Mouse (Mus musculus): Measurements from ENCODE around the gene Snrk. TPM values are rescaled to one million over a fixed set of nuclear protein-coding genes. Genes with fewer than 3 reads are reported as not detected.

Gene Snrk
- polyA plus RNA-seq (2021; fragmentation: Nextera tagmentation) = 51.3 and 60.0 TPM in 2 replicates
- long read RNA-seq, experiment 1, full-length matches to known transcripts = 144 of 384 reads
- long read RNA-seq, experiment 1, partial matches to known transcripts = 11 of 384 reads
- long read RNA-seq, experiment 1, other reads (novel, unspliced or antisense) = 229 of 384 reads
- long read RNA-seq, experiment 2, full-length matches to known transcripts = 21 of 74 reads
- long read RNA-seq, experiment 2, partial matches to known transcripts = 26 of 74 reads
- long read RNA-seq, experiment 2, other reads (novel, unspliced or antisense) = 27 of 74 reads

DNA sequence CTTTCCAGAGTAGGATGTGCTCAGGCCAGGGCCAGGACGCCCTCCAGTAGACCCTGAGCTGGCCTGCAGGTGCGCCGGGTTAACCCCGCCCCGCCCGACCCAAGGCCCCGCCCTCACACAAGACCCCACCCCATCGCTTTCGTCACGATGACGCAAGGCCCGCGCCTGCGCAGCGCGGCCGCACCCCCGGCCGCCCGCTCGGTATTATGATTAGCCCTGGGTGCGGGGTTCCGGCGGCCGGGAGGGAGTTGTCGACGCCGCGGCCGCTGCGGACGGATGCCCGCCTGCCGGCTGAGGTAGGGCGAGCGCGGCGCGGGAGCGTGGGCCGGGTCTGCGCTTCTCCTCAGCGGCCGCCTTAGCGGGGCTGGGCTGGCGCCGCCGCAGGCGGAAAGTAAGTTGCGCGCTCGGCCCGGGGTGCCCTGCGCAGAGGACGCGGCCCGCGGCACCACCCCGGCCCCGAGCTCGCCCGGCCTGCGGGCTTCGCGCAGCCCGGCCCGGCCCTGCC is at the start of gene Snrk:
Gene Snrk, plus strand, starts transcription at position 155 of the 505 bp plus-strand sequence.

Other genes starting within 250 kb of the Snrk start
- 1.2 and 1.5 TPM in 2 replicates for gene Ackr2, start 218.9 kb upstream of the Snrk start, polyA plus RNA-seq (2021; fragmentation: Nextera tagmentation)
- 0.09 TPM in 1 of 2 replicates, not detected in the other for gene Cyp8b1, start 201.0 kb upstream of the Snrk start, polyA plus RNA-seq (2021; fragmentation: Nextera tagmentation)
- 2.7 and 3.5 TPM in 2 replicates for gene Fam198a, start 166.3 kb upstream of the Snrk start, polyA plus RNA-seq (2021; fragmentation: Nextera tagmentation)
- 40.9 and 43.0 TPM in 2 replicates for gene Pomgnt2, start 120.2 kb upstream of the Snrk start, polyA plus RNA-seq (2021; fragmentation: Nextera tagmentation)
- 19.5 and 22.5 TPM in 2 replicates for gene Ano10, start 177.2 kb downstream of the Snrk start, polyA plus RNA-seq (2021; fragmentation: Nextera tagmentation)
- gene Abhd5, start 234.3 kb downstream of the Snrk start, polyA plus RNA-seq (2021; fragmentation: Nextera tagmentation) = 13.9 and 15.5 TPM in 2 replicates

All from left cerebral cortex, adult 6 months (tissue).